Mouse (Mus musculus) adrenal gland, postnatal 10 days (tissue): ENCODE results near the gene Dnajc13. TPM values are rescaled to one million over a fixed set of nuclear protein-coding genes. Genes with fewer than 3 reads are reported as not detected.

Experiments used
- DNase-seq: peaks from one replicate; pipeline ENCODE4 v3.0.0; 2021; ENCODE audit warnings: mixed read lengths
- total RNA-seq, 2 experiments: library from RNA; stranded (reverse); gene quantifications; 2 replicates each; pipeline ENCODE4 v1.2.3; 2021

Dnajc13 gene
- total RNA-seq, 2 experiments from 2014 or later, result 40.5 to 58.5 TPM

DNA sequence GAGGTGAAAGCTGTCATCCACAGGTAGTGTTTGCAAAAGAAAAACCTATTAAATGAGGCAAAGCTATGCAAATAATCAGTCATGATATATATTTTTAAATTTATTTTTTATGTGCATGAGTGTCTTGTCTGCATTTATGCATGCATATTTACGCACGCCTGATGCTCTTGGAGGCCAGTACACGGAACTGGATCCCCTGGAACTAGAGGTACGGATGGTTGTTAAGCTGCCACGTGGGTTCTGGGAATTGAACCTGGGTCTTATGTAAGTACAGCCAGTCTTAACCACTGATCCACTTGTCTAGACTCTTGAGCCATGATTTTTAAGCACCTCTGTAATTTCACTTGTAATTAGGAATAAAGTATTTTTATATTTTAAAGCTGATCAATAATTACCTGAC is 79.5 kb downstream of the Dnajc13 start:
- DNase-seq, result no peak

DNA sequence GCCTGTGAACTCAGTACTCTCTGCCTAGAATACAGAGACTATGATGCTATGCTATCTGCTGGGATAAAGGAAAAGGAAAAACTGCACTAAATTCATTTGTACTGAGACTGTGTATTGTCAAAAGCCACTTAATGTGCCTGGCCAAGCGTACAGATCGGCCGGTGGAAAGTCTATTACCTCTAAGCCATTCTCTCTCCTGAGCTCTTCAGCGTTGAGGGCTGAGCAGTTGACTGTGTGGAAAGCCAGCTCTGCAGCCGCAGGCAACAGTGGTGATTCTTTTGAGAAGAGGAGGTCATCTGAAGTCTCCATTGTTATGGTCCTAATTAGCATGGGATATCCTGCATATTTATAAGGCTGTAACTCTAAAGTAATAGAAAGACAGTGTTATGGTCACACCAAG is 80.4 kb downstream of the Dnajc13 start:
- DNase-seq, result no peak

DNA sequence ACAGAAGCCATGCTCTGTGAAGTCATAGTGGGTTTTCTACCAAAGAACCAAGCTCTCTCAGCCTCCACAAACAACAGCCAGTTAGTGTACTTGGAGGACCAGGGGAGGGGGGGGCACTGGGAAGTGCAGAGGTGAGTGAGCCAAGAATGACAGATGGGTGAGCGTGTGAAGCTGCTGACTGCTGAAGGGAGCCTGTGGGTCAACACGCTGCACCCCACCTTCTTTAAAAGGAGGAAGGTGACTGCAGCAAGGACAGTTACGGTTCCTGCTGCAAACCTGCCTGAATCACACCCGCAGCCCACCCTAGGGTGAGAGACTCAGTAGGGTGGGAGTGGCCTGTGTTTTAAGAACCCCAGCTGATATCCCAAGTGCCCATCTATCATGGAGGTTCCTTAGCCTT is 81.1 kb downstream of the Dnajc13 start:
- DNase-seq, result no peak

DNA sequence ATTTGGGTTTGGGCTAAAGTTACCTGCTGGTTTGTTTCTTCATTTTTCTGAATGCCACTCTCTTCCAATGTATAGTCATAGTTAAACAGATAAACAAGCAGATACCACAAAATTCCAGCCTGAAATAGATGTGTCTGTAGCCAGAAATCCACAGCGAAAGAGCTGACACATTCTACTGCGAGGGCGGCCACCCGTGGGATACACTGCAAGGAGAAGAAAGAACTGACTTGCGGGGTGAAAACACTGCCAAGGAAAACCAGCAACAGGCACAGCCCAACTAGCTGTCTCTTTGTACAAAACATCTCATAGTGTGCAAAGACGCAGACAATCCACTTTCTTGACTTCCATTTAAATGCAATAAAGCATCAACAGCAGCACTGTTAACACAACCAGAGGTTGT is 82.7 kb downstream of the Dnajc13 start:
- no peak for DNase-seq

DNA sequence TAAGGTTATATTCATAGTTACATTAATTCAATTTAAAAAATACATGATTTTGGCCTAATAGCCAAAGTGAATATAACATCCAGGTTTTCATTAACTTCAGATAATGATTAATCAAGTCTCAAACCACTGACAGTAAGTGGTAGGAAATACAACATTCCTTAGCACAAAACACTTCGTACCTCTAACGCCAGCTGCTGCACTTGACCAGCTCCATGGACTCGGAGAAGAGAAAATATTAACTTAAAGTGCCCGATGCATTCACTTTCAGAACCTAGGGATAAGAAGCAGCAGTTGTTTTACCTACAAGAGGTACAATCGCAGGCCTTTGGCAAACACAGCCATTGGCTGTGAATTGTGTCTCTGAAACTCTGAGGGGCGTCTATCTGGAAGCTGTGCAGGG is 90.4 kb downstream of the Dnajc13 start:
- no peak for DNase-seq

DNA sequence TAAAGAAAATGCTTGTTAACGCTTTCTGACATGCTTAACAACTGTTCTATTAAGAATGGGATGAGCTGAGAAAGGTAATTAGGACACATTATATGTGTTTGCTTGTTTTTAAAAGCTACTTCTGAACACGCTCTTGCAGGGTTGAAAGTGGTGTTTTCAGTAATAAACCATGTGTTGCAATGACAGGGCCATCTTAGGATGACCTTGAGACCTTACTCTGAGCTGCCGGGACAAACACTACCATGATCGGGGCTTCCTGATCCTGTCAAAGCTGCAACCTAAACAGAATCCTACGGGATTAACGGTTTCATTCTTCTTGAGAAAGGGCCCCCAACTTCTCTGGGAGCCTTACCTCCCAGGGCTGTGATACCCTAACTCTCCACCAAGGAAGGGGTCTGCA is 91.1 kb downstream of the Dnajc13 start:
- DNase-seq, result no peak

DNA sequence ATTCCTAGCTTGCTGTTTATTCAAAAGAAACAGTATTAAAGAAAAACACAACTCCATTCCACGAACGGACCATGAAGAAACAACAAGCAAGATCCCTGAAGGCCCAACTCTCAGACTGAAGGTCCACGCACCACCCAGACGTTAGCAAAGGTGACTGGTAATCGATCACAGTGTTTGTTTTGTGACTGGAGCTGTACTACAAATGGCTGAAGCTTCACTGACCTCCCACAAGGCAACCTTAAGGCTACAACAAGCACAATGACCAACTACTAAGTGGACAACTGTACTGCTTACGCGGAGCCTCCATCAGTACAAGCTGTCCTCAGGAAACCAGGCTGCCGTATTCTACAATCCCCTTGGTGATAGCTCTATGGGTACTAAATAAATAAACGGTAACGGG is 92.7 kb downstream of the Dnajc13 start:
- DNase-seq, result no peak

DNA sequence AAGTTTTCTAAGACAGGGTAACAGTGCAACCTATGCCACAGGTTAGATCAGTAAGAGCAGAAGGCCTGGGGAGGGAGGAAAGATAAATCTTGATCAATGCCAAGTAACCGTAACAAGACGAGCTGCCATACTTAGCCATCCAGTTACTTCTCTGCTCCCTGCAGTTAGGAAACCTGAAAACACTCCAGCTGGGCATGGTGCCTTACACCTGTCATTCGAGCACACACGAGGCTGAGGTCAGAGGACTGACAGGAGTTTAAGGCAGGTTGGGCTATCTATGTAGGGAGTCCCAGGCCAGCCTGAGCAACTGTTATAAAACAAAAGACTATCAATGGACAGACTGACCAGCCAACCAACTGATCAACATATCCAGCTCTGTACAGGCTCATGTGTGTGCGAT is 96.8 kb downstream of the Dnajc13 start:
- no peak for DNase-seq

DNA sequence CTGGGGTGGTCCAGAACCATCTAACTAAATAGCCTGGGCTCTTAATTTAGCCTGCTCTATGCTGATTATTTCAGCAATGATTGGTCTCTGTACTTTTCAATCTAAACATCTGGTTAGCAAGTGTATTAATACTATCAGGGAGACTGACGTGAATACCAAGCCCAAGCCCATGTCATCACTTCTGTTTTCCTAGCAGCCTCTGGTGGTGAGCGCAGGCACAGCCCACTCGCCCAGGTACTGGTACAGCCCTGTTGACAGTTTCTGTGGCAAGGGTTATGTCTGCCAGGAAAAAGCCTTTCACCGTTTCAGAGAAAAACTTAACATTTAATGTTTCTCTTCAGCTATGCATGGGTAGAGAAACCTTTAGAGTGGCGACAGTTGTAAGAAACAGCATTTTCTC is 98.5 kb downstream of the Dnajc13 start:
- no peak for DNase-seq

DNA sequence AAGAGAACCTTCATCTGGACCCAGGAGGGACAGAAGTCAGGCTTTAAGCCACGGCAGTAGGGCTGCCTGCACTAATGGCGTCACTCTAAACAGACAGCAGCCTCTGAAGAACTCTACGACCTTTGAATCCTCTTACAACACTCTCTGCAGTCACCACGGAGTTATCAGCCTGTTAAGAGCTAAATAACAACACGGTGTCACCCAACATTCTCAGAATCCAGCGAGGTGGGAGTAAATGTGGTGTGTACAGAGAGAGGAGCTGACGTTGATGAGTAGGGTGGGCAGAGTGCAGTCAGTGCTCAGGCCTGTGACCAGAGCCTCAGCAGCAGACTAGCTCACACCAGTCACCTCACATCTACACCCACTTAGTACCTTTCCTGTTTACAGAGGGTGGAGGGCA is 101.6 kb downstream of the Dnajc13 start:
- DNase-seq, result no peak

DNA sequence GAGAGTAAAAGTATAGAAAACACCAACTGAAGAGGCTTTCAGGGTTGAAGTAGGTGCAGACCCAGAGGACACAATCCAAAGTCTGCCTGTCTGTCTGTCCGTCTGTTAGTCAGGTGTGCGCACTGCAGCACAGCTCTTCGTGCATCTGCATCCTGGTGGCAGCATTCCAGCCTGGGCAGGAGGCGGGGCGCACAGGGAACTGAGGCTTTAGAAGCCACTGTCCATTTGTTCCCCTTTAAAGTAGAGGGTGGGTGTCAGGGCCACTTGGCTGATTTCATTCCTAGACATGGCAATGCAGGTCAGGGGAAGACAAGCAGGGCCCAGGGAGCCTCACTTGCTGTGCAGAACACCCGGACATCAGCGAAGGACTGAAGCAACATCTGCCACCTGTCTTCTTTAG is 105.4 kb downstream of the Dnajc13 start:
- no peak for DNase-seq

DNA sequence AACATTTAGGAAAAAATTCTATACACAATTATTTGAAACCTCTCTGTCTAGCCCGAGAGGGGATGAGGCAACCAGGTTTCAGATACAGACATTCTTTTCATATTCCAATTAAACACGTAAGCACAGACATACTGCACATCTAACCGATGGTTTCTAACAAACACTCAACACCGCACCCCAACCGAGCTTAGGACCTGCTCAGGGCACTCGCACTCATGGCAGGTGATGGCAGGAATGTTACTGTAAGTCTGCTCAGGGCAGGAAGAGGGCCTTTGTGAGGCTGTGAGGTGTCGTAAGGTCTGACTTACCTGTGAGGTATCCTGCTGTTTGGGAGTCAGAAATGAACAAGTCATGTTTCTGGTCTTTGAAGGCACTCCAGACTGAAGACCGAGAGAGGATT is 106.2 kb downstream of the Dnajc13 start:
- DNase-seq, result no peak

DNA sequence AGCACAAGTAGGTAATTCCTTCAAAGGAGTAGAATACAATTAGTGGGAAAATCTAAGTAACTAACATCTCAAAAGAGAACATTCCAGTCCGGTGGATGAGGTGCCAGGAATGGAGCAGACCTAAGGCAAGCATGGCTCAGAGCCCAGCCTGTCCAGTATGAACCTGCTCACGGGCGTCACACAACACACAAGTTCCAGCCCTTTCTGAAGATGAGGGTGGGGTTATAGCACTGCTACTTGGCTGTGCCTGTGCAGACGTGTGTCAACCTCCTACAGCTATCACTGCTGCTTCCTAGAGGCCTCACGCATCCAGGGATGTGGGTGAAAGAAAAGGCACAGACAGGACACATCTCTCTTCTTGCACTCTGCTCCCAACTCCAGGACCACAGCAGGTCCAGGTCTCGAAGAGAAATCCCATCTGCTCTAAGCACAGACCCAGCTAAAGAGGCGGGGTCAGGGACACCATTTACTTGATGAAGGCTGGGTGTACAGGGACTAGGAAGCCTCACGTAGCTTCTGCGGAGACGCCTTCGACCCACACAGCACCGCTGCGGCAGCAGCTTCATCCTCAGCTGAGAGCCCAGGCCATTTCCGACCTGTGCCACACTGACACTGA is 107.5 kb downstream of the Dnajc13 start:
- no peak for DNase-seq

DNA sequence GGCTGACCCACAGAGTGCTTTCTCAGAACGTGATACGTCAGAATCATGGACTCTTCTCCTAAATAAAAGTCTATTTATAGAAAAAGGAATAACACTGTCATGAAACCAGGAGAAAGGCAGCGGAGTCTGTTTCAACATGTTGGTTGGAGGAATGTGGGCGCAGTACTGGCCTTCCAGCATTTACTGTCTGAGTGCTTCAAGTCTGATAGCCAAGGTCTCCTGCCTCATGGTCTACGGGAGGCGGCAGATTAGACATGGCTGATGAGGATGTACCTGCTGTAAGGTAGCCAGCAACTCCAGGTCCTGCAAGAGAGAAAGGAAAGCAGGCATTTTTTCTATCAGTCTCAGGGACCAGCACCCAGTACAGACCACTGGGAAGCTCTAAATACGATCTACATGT is 110.6 kb downstream of the Dnajc13 start:
- DNase-seq, result no peak

DNA sequence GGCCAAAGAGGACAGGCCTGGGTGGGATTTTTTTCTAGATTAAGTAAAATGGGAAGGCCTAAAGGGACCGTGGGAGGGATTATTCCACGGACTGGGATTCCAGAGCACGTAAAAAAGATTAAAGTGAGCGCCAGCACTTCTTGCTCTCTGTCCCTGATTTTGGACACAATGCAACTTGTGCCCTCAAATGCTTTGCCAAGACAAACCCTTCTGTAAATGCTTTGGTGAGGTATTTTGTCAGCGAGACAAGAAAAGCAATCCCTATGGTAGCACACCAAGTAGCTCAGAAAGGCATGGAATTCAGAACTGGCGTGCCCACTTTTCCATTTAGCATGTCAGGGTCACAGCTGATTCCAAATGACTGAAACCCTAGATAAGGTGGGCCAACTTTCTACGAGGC is 113.8 kb downstream of the Dnajc13 start:
- no peak for DNase-seq

DNA sequence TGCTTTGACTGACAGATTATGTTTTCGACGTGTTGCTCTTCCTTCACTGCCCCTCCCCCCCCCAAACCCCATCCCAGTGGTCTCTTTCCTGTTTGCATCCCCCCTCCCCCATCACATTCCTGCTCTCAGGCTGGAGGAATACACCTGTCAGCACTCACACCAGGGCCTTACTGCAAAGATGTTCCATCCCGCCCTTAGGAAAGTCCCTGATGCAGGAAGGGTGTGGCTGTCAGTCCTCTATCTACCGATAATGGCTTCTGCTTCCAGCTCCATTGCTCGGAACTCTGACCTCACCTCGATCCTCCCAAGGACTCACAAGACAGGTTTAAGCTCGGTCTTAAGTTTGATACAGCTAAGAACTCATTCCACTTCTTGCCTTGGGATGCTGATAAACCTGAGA is 116.0 kb downstream of the Dnajc13 start:
- no peak for DNase-seq

DNA sequence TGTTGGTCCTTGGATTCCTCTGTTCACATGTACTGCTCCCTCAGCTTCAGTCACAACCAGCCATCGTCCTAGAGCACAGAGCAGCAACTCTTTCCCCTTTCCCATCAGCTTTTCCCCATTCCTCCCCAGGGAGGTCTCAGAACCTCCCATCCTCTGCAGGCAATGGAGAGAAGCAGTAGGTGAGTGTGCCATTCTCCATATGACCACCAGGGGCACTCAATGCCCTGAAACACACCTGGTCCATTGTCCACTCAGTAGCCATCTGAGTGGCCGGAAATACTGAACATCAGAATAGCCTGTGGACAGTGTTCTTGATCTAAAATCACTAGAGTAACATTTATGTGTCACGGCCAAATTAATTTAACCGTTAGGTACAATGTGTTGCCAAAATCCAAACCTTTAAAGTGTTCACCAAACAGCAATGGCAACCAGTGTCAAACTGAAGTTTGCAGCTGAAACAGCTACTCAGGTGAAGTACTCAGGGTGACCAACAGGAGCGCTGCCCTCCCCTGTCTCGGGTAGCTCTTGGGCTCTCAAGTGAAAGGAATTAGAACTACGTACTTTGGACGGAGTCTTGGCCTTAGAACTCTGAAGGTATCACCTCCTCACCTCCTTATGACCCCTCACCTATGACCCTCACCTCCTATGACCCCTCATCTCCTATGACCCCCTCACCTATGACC is 118.3 kb downstream of the Dnajc13 start:
- DNase-seq, result no peak

DNA sequence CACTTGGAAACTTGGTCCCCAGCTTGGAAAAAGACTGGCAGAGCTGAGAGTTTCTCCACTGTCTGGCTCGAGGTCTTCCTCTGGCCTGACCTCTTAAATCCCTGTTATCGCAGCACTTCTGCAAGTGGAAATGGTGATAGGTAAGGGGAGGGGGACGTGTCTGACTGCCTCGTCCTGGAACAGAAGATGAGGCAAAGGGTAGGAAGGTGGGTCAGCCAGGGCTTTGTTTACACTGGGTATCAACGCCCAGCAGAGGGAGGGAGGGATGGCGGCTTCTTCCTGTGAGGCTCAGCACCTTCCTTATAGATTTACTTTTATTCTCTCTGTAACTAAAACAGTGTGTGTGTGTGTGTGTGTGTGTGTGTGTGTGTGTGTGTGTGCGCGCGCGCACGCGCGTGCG is 119.9 kb downstream of the Dnajc13 start:
- no peak for DNase-seq

DNA sequence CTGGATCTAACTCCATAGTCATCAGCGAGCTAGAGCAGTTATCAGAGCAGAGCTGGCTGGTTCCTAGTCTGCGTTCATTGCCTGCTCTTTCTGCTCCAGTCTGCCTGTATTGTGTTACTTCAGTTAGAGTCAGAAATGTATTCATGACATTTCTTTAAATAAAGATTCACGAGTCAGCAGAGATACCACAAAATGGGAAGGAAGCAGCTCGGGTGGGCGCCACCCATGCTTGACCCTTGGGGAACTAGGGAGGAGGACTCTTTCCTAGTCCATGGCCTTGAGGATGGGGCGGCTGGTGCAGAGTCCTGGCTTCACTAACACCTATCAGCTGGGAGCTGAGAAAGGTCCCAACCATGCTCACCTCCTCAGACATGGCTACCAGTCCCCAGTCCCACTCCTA is 122.4 kb downstream of the Dnajc13 start:
- DNase-seq, result no peak

DNA sequence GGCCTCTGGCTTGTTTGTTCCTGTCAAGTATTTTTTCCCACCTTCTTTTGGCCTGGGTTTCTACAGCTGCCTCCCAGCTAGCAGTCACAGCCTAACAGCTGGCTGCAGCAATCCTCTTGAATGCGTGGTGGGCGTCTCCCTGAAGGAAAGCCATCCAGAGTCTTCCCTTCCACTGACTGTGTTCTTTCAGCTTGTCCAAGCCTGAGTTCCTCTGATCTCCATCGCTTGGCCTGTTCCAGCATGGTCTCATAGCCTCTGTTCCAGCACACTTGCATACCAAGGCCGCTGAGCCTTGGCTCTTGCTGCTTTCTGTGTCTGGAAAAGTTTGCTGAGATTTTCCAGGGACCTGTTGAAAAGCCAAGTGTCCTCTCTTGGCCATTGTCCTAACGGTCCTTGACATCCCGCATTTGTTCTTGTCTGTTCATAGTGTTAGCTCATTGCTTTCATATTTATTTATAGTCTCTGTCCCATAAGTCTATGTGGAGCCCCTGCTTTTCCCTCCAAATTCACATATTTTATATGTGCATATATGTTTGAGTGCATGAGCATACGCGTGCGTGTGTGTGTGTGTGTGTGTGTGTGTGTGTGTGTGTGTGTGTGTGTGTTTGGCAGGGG is 132.5 kb downstream of the Dnajc13 start:
- DNase-seq, result no peak

DNA sequence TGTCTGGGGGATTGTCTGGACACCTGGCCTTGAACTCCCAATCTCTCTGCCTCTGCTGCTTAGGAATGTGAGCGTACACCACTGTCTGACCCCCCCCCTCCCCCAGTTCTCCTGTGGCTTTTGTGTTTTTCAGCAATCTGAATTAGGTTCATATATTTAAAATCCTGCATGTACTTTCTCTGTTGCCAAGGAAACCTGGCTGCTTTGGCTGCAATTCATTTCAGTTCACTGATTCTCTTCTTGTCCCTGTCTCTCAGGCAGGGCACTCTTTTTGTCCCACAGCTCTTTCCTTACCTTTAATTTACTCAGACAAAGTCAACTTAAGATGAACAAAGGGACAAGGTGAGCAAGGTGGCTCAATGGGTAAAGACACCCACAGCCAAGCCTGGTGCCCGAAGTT is 134.6 kb downstream of the Dnajc13 start:
- DNase-seq, result no peak

DNA sequence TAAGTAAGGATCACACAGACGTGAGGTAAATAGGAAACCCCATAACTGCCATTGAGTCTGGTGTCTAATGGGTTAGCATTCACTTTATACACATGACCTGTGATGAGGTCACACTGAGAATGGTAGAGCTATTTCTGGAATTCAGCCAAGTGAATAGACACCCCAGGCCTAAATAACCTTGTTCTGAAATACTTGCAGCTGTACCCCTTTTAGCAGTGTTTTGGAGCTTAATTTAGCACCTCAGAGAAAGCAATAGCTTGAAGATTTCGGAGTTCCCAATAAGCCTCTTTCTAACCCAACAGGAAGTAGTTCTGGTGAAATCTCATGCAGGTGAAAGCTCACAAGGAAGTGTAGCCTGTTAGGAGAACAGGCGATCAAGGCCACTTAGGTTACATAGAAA is 135.9 kb downstream of the Dnajc13 start, which contains the start of gene Ackr4:
Gene Ackr4 (minus strand): TSS at position 101 of the 400 bp plus-strand sequence.
- no peak for DNase-seq

DNA sequence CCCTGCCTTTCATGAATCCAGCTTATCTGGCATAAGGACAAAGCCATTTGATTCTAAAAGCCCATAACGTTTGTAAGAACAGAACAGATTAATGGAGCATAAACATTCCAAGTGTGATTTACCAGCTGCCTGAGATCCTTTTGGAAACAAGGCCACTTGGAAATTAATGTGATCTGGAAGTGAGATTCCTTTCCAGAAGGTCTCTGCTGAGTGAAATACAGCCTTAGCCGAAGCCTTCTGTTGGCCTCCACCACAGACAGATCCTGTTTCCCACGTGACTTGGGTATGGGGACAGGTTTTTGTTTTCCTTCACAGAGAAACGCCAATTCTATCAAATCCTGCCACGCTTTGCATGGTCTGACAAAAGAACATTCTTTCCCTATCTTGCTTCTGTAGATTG is 139.1 kb downstream of the Dnajc13 start:
- no peak for DNase-seq

DNA sequence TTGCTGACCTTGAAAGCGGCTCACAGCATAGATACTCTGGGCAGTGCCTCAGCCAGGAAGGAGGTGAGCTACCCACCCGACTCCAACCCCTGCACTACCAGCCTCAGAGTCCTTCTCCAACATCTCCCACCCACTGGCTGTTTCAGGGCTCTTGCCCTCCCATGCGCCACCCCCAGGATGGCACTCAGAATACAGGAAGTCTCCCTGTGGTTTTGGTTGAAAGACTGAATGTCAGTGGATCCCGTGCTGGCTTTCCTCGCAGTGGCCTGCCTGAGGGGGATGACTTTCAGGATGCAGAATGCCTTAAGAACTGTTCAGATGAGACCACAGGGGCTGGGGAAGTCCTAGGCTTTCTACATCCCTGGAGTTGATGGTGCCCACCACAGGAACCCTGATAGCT is 139.6 kb downstream of the Dnajc13 start:
- DNase-seq, result no peak
